Mouse (Mus musculus) forebrain, embryonic 13.5 days (tissue): ENCODE results near the gene Pbx4. TPM values are rescaled to one million over a fixed set of nuclear protein-coding genes. Genes with fewer than 3 reads are reported as not detected.

Source experiments
- ATAC-seq: fragments of 200-750 bp; cut with Nextera tagmentation; 2 replicates; pipeline ENCODE4 v1.8.0; 2017
- H3K27ac ChIP-seq: fragments of 300-500 bp; sonication (generic); 2 replicates; pipeline ENCODE4 v1.5.1; 2015; ENCODE audit warnings: inconsistent platforms, mild to moderate bottlenecking, moderate library complexity
- H3K27me3 ChIP-seq: fragments of 300-500 bp; sonication (generic); 2 replicates; pipeline ENCODE4 v1.6.1; 2015; ENCODE audit warnings: mild to moderate bottlenecking, inconsistent platforms
- H3K36me3 ChIP-seq: fragments of 300-500 bp; sonication (generic); 2 replicates; pipeline ENCODE4 v1.6.1; 2015; ENCODE audit warnings: mild to moderate bottlenecking, inconsistent platforms; ENCODE audit not compliant: poor library complexity, severe bottlenecking
- H3K4me1 ChIP-seq: fragments of 300-500 bp; sonication (generic); 2 replicates; pipeline ENCODE4 v1.6.1; 2015; ENCODE audit warnings: inconsistent platforms
- H3K4me2 ChIP-seq: fragments of 300-500 bp; sonication (generic); 2 replicates; pipeline ENCODE4 v1.6.1; 2015; ENCODE audit warnings: inconsistent platforms, mild to moderate bottlenecking, moderate library complexity
- H3K4me3 ChIP-seq: fragments of 300-500 bp; sonication (generic); 2 replicates; pipeline ENCODE4 v1.5.1; 2015; ENCODE audit warnings: mild to moderate bottlenecking, inconsistent platforms
- H3K9ac ChIP-seq: fragments of 300-500 bp; sonication (generic); 2 replicates; pipeline ENCODE4 v1.6.1; 2015; ENCODE audit warnings: mild to moderate bottlenecking, inconsistent platforms
- H3K9me3 ChIP-seq: fragments of 300-500 bp; sonication (generic); replicated peaks from 2 replicates; pipeline ENCODE4 v1.6.1; 2016; ENCODE audit warnings: inconsistent platforms
- WGBS: fragments of 180-500 bp; shearing (Covaris S2); methylation state at CpG from one replicate; pipeline ENCODE4 v1.1.7; 2015; 5-methylcytosine and 5-hydroxymethylcytosine counted together
- polyA plus RNA-seq: library from polyadenylated mRNA; unstranded; fragments of >200 nt; fragmentation: Nextera tagmentation; extraction: Ambion mirVana; gene quantifications from 2 replicates; pipeline ENCODE4 v1.2.1, GENCODE M21; 2015

Gene Pbx4
- polyA plus RNA-seq, 1 experiment from 2014 or later: 63.5 TPM

DNA sequence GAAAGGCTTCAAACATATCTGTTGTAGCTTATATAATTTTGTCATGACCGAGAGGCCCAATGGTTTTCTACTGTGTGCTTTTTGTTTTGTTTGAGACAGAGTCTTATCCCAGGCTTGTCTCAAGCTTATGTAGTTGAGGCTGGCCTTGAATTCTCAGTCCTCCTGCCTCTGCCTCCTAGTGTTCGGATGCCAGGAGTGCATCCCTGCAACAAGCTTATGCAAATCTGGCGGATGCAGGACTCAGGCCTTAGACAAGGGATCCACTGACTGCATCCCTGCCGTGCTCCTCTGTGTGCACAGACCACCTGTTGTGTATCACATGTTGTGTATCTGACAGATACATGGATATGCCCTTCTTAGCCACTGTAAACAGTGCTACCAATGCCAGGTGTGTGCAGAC is 28.5 kb downstream of the Pbx4 start:
- Histone ChIP-seq H3K4me2 (no peak overlapping the region), H3K9me3 (no peaks in the 10 kb centered on the region), H3K27me3 (no peaks in the 10 kb centered on the region), H3K36me3 (peaks cover 48% of the 10 kb centered on the region), H3K27ac (no peak overlapping the region), H3K4me1 (no peaks in the 10 kb centered on the region), H3K4me3 (no peak overlapping the region), H3K9ac (no peak overlapping the region)
- WGBS: 61% methylated on average over 4 of the region's 4 CpGs
- no peak for ATAC-seq

GRCm38 (mm10) chr8:69861251-69861650 is 29.0 kb downstream of the Pbx4 start:
- Histone ChIP-seq H3K27me3 (no peaks in the 10 kb centered on the region), H3K9ac (no peak overlapping the region), H3K4me3 (no peak overlapping the region), H3K36me3 (peaks cover 48% of the 10 kb centered on the region), H3K27ac (no peak overlapping the region), H3K9me3 (no peaks in the 10 kb centered on the region), H3K4me1 (no peaks in the 10 kb centered on the region), H3K4me2 (no peak overlapping the region)
- WGBS: 68% methylated on average over 2 of the region's 2 CpGs
- ATAC-seq: no peak

GRCm38 (mm10) chr8:69863387-69864020 is 31.2 kb downstream of the Pbx4 start:
- ATAC-seq: no peak
- peak overlapping the region; percentile 21; the same call in 1 of the 2 replicates for H3K9ac ChIP-seq
- no peak overlapping the region for H3K27ac ChIP-seq
- H3K27me3 ChIP-seq: no peaks in the 10 kb centered on the region
- H3K9me3 ChIP-seq: no peaks in the 10 kb centered on the region
- peaks cover 45% of the 10 kb centered on the region for H3K36me3 ChIP-seq
- H3K4me2 ChIP-seq: no peak overlapping the region
- WGBS: 91% methylated on average over 5 of the region's 5 CpGs
- H3K4me1 ChIP-seq: no peaks in the 10 kb centered on the region
- no peak overlapping the region for H3K4me3 ChIP-seq

DNA sequence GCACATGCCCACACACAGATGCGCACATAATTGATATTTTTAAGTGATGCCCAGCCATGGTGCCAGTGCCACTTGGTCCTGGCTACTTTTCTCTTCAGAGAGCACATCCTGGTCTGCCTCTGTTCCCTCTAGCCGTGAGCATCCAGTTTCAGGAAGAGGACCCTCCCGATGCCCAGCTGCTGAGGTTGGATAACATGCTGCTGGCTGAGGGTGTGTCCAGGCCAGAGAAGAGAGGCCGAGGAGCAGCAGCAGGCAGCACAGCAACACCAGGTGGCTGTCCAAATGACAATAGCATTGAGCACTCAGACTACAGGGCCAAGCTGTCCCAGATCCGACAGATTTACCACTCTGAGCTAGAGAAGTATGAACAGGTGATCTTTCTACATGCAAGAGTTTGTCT is 31.9 kb downstream of the Pbx4 start:
- ATAC-seq: no peak
- Histone ChIP-seq H3K4me3 (no peak overlapping the region), H3K27me3 (no peaks in the 10 kb centered on the region), H3K36me3 (peaks cover 40% of the 10 kb centered on the region), H3K9ac (0 out of 2 replicates have a peak overlapping the region, but pooled peaks have one; percentile 21), H3K4me1 (no peaks in the 10 kb centered on the region), H3K4me2 (no peak overlapping the region), H3K27ac (no peak overlapping the region), H3K9me3 (no peaks in the 10 kb centered on the region)
- 80% methylated on average over 5 of the region's 5 CpGs for WGBS

DNA sequence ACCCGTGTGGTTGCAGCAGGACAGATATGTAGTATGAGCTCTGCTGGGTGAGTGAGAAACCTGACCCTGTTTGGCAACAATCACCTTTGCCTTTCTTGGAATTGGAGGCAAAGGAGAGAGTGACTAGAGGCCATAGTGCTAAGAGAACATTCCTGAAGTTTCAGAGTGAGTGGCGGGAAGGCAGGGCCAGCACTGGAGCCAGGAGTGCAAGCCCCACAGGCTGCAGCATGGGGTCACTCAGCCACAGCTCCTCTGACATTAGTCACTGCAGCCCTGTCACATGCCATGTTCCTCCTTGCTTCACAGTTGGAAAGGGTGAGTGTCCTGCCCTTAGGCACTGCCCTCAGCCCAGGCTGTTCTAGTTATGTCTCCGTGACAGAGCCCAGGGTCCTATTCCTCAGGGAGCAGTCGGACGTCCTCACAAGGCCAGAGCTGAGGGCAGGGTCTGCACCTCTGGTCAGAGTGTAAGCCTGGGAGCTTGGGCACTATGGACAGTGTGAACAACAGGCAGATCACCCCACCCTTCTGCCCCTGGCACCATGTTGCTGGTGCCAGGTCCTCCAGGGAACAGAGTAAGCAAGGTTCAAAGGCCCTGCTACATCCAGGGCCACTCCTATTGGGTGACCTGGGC is 35.5 kb downstream of the Pbx4 start:
- H3K4me2 ChIP-seq: no peak overlapping the region
- H3K9ac ChIP-seq: no peak overlapping the region
- ATAC-seq: no peak
- peaks cover 48% of the 10 kb centered on the region for H3K36me3 ChIP-seq
- H3K4me1 ChIP-seq: no peaks in the 10 kb centered on the region
- no peaks in the 10 kb centered on the region for H3K9me3 ChIP-seq
- WGBS: 77% methylated on average over 5 of the region's 5 CpGs
- H3K27me3 ChIP-seq: no peaks in the 10 kb centered on the region
- H3K4me3 ChIP-seq: no peak overlapping the region
- H3K27ac ChIP-seq: no peak overlapping the region

GRCm38 (mm10) chr8:69870003-69870765 is 37.9 kb downstream of the Pbx4 start:
- Histone ChIP-seq H3K27ac (no peak overlapping the region), H3K9me3 (no peaks in the 10 kb centered on the region), H3K4me3 (no peak overlapping the region), H3K4me2 (no peak overlapping the region), H3K9ac (no peak overlapping the region), H3K4me1 (no peaks in the 10 kb centered on the region), H3K27me3 (no peaks in the 10 kb centered on the region), H3K36me3 (peaks cover 38% of the 10 kb centered on the region)
- no peak for ATAC-seq
- 89% methylated on average over 11 of the region's 11 CpGs for WGBS

- H3K4me3 ChIP-seq: no peak overlapping the region
- H3K4me1 ChIP-seq: no peaks in the 10 kb centered on the region
- H3K9ac ChIP-seq: no peak overlapping the region
- H3K27me3 ChIP-seq: no peaks in the 10 kb centered on the region
- no peak for ATAC-seq
- H3K4me2 ChIP-seq: no peak overlapping the region
- no peak overlapping the region for H3K27ac ChIP-seq
- H3K36me3 ChIP-seq: peaks cover 36% of the 10 kb centered on the region
- 89% methylated on average over 6 of the region's 6 CpGs for WGBS
- no peaks in the 10 kb centered on the region for H3K9me3 ChIP-seq
Observed at GRCm38 (mm10) chr8:69870907-69871306, 38.6 kb downstream of the Pbx4 start.

DNA sequence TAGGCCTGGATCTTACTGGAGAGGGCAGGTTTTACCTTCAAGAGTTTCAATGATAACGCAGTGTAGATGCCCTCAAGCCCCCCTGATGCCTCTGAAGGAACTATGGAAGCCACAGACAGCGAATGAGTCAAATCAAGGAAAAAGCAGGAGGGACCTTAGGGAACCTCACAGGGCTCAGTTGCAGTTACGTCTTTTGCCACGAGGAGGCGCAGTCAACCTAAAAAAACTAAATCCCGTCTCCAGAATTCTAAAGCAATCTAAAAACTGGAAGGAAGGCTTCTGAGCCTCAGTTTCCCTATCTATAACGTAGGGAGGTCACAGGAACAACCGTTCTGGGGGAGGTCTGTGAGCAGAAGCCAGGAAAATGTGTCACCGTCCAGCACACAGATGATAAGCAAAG is 41.9 kb downstream of the Pbx4 start:
- WGBS: 13% methylated on average over 9 of the region's 9 CpGs
- peaks cover 24% of the 10 kb centered on the region for H3K27me3 ChIP-seq

DNA sequence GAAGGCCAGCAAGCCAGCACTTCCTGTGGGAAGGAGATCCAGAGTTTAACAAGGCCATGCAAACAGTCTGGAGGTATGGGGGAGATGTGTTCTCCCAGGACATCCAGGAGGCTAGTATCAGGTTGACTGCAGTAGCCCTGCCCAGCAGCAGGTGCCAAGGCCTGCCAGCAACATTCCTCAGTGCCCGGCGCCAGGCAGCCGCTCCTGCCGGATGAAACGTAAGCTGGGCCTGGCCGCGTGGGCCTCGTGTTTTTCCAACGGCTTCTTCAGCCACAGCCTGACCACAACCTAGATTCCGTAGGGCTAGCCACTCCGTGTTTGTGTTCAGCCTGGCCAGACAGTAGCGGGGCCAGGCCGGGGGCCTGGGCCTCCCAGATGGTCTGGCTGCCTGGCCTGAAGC is 42.4 kb downstream of the Pbx4 start:
- Histone ChIP-seq H3K4me2 (no peak overlapping the region), H3K4me3 (no peak overlapping the region), H3K27ac (no peak overlapping the region), H3K4me1 (no peaks in the 10 kb centered on the region), H3K9ac (no peak overlapping the region), H3K27me3 (peaks cover 29% of the 10 kb centered on the region), H3K9me3 (no peaks in the 10 kb centered on the region), H3K36me3 (peaks cover 36% of the 10 kb centered on the region)
- ATAC-seq: no peak
- WGBS: 88% methylated on average over 13 of the region's 13 CpGs

More for the DNA sequence above, 41.9 kb downstream of the Pbx4 start:
- ATAC-seq: no peak
- H3K36me3 ChIP-seq: peaks cover 36% of the 10 kb centered on the region
- no peaks in the 10 kb centered on the region for H3K9me3 ChIP-seq
- H3K4me2 ChIP-seq: no peak overlapping the region
- no peak overlapping the region for H3K4me3 ChIP-seq
- H3K9ac ChIP-seq: no peak overlapping the region
- H3K4me1 ChIP-seq: no peaks in the 10 kb centered on the region
- no peak overlapping the region for H3K27ac ChIP-seq

DNA sequence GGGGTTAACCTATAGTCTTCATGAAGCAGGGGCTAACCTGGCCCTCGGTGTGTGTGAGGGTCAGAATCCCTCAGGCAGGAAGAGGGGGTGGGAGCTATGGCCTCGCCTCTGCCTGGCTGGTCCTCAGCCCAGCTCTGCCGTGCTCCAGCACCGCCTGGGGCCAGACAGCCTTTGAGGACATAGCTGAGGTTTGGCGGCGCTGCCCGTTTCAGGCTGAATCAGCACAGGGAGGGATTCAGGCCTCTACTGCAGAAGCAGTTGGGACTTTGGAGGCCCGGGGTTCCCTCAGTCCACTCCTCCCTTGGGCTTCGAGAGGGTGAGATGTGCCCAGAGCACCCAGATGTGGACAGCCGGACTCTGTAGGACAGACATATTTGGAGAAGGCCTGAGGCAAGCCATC is 43.8 kb downstream of the Pbx4 start:
- H3K4me1 ChIP-seq: peaks cover 2% of the 10 kb centered on the region
- H3K9me3 ChIP-seq: no peaks in the 10 kb centered on the region
- no peak overlapping the region; the same call in 1 of the 2 replicates for H3K9ac ChIP-seq
- H3K27me3 ChIP-seq: peaks cover 44% of the 10 kb centered on the region
- no peak overlapping the region for H3K27ac ChIP-seq
- H3K4me2 ChIP-seq: no peak overlapping the region
- no peak overlapping the region for H3K4me3 ChIP-seq
- peaks cover 22% of the 10 kb centered on the region for H3K36me3 ChIP-seq
- WGBS: 50% methylated on average over 10 of the region's 10 CpGs
- ATAC-seq: no peak

DNA sequence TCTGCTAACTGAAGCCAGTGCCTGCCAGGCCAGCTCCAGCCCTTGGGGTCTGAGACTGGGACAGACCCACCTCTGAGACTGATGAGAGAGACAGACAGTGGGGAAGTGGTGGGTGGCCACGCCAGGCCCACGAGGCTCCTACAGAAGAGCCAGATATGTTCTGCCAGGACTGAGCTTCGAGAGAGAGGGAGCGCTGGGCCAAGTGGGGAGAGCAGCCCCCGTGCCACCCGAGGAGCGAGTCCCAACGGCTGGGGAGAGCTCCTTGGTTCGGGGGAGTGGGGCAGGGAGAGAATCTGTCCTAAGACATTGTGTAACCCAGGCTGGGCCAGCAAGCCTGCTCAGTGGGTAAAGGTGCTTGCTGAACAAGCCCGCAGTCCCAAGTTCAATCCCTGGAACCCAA is 44.7 kb downstream of the Pbx4 start:
- H3K36me3 ChIP-seq: peaks cover 13% of the 10 kb centered on the region
- no peak overlapping the region for H3K4me3 ChIP-seq
- no peaks in the 10 kb centered on the region for H3K9me3 ChIP-seq
- H3K27ac ChIP-seq: no peak overlapping the region
- H3K4me1 ChIP-seq: peaks cover 11% of the 10 kb centered on the region
- no peak overlapping the region for H3K4me2 ChIP-seq
- no peak overlapping the region for H3K9ac ChIP-seq
- WGBS: 80% methylated on average over 10 of the region's 10 CpGs
- ATAC-seq: no peak
- peaks cover 53% of the 10 kb centered on the region for H3K27me3 ChIP-seq

DNA sequence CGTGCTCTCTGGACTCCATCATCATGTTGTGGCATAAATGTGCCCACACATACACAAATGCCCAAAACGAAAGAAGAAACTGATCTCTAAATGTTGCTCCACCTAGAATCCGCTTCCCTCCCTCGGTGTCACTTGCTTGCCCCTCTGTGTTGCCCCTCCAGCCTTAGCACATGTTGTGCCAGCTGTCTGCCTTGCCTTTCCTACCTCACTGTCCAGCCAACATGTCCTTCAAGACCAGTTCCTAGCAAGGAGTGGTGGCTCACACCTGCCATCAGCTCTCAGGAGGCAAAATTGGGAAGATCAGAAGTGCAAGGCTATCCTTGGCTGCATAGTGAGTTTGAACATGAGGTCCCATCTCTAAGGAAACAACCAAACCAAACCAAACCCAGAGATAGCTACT is 45.1 kb downstream of the Pbx4 start:
- Histone ChIP-seq H3K27ac (no peak overlapping the region), H3K4me3 (no peak overlapping the region), H3K27me3 (peaks cover 57% of the 10 kb centered on the region), H3K9ac (no peak overlapping the region), H3K9me3 (no peaks in the 10 kb centered on the region), H3K36me3 (peaks cover 11% of the 10 kb centered on the region; the same call in 1 of the 2 replicates), H3K4me1 (peaks cover 15% of the 10 kb centered on the region), H3K4me2 (no peak overlapping the region)
- WGBS: 86% methylated on average over 4 of the region's 4 CpGs
- ATAC-seq: no peak
